Mouse (Mus musculus): Measurements from ENCODE around the gene Slc38a3. TPM values are rescaled to one million over a fixed set of nuclear protein-coding genes. Genes with fewer than 3 reads are reported as not detected.

The Slc38a3 gene
- polyA plus RNA-seq, 1 experiment from 2014 or later: 5.3 TPM

DNA sequence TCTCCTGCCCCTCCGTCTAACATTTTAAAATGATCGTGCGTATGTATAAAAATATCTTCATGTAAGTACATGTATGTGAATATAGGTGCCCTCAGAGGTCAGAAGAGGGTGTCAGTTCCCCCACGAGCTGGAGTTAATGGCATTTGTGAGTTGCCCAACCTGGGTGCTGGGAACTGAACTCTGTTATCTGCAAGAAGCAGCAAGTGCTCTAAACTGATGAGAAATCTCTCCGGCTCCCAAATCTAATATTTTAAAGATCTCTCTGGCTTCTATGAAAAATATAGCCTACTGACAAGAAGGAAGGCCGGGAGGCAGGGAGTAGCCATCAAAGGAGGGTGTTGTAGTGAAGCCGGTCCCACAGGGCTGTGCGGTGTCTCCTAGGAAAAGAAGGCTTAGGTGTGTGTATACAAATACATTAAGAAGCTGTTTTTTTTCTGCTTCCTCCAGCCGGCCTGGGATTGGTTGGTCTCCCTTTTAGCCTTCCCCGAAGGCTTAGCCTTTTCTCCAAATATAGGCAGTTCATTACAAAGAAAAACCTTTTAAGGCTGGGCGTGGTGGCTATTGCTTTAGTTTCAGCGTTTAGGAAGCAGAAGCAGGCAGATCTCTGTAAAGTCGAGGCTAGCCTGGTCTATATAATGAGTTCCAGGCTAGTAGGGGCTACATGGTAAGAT is 25.7 kb downstream of the Slc38a3 start:
- H3K4me2 ChIP-seq (replicated peaks): peak overlapping the region; percentile 70

DNA sequence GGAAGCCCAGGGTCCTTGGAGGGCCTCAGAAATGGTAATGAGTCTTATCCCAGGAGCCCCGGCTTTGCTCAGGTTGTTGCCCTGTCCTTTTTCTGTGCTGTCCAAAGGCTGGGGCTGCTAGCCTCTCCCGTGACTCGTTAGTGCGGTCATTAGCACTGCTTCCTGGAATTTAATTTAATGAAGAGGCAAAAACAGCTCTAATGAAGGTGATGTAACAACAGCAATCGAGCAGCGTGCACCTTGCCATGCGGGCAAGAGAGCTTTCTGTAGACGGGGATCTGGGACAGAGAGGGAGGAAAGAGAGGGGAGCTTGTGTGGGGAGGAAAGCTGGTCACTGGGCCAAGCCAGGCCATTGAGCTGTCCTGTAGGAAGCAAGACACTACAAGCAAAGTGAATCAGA is 27.7 kb downstream of the Slc38a3 start:
- H3K4me2 ChIP-seq (replicated peaks): no peak overlapping the region
- H3K4me1 ChIP-seq: peaks cover 24% of the 10 kb centered on the region
- H3K4me3 ChIP-seq: no peak overlapping the region
- H3K9ac ChIP-seq: no peak overlapping the region
- no peak overlapping the region for H3K27ac ChIP-seq
- WGBS: 18% methylated on average over 8 of the region's 8 CpGs
- no peaks in the 10 kb centered on the region for H3K27me3 ChIP-seq
- H3K9me3 ChIP-seq: no peaks in the 10 kb centered on the region
- H3K36me3 ChIP-seq: no peaks in the 10 kb centered on the region
- ATAC-seq (ENCODE audit: low FRiP score, low read depth): no peak

More for the DNA sequence above, 25.7 kb downstream of the Slc38a3 start:
- Histone ChIP-seq H3K27ac (no peak overlapping the region), H3K4me1 (peaks cover 14% of the 10 kb centered on the region), H3K4me3 (peak overlapping the region; percentile 43; the same call in 1 of the 2 replicates), H3K36me3 (no peaks in the 10 kb centered on the region), H3K27me3 (no peaks in the 10 kb centered on the region), H3K9ac (no peak overlapping the region), H3K9me3 (no peaks in the 10 kb centered on the region)
- ATAC-seq (ENCODE audit: low FRiP score, low read depth): no peak
- WGBS: 91% methylated on average over 13 of the region's 13 CpGs

DNA sequence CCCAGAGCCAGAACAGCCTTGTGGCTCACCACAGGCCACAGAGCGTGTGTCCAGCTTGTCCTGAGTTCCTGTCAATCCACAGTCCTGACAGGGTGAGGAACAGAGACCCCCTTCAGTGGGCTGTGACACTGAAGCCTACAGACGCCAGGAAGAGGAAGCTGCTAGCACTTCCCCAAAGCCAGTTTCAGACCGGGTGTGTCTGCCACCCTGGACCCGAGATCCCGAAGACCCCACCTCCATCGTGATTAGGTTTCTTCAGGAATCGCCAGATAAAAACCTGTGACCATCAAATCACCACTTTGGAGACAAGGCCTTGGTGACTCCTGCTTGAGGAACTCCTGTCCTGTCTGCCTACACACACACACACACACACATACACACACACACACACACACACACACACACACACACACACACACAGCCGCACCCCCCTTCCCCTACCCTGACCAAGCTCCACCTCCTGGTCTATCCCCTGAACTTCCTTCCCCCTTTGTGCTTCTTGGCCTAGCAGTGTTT is 29.0 kb downstream of the Slc38a3 start:
- no peak overlapping the region for H3K27ac ChIP-seq
- no peak overlapping the region for H3K4me3 ChIP-seq
- no peak for ATAC-seq (ENCODE audit: low FRiP score, low read depth)
- 54% methylated on average over 8 of the region's 8 CpGs for WGBS
- no peak overlapping the region for H3K4me2 ChIP-seq (replicated peaks)
- H3K9me3 ChIP-seq: no peaks in the 10 kb centered on the region
- peak overlapping the region; percentile 32; the same call in 1 of the 2 replicates for H3K9ac ChIP-seq
- peaks cover 31% of the 10 kb centered on the region for H3K4me1 ChIP-seq
- H3K27me3 ChIP-seq: no peaks in the 10 kb centered on the region
- H3K36me3 ChIP-seq: no peaks in the 10 kb centered on the region

DNA sequence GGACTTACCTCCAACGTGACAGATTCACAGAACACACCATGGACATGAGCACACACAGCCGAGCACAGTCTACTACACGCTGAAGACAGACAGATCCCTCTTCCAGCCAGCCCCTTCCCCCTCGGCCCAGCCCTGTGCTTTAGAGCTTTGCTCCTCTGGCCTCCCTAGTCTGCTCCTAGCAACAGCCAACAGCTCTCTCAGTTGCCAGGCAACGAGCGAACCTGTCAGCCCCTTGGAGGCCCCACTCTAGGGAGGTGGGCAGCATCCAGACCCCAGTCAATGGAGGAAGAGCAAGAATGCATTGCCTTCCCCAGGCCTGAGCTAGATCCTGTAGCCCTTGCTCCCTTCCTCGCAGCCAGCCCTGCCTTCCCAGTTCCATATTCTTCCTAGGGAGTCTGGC is 32.3 kb downstream of the Slc38a3 start:
- Histone ChIP-seq H3K4me2 (replicated peaks) (peak overlapping the region; percentile 17; the same call in 1 of the 2 replicates), H3K9me3 (no peaks in the 10 kb centered on the region), H3K4me1 (peaks cover 35% of the 10 kb centered on the region), H3K27me3 (no peaks in the 10 kb centered on the region), H3K27ac (peak overlapping the region; percentile 29; the same call in 1 of the 2 replicates), H3K4me3 (no peak overlapping the region), H3K9ac (no peak overlapping the region), H3K36me3 (0 out of 2 replicates have a peak, but pooled peaks cover 3% of the 10 kb centered on the region)
- ATAC-seq (ENCODE audit: low FRiP score, low read depth): no peak
- 27% methylated on average over 7 of the region's 7 CpGs for WGBS

DNA sequence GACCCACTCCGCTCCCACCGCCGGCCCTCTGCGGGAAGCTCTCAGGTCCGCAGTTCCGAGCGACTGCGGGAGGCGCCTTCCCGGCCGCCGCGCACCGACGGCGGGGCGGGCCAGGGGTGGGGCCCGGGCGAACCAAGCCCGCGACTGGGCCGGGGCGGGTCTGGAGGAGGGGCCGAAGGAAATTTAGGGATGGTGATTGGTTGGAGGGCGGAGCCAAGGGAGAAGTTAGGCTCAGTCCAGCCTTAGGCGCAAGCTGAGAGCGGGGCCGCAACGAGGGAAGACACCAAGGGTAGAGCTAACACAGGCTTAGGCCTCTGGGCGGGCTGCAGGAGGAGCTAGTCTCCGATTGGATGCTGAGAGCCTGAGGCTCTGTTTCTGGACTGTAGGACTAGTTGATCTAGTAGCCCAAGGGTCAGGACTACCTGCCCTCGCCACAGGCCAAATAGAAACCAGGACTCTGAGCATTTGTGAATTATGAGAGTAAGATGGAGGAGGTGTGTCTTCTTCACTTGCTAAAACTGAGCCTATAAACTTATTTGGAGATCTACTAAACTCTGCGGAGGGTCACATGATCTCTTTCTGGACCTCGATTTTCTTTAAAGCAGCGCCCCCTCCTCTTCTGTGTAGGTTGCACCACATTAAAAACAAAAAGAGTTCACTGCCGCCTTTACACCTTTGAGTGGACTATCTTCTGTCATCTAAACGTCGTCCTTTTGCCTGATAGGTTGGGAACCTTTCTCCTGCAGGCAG is 33.9 kb downstream of the Slc38a3 start, which contains the start of gene Gnai2:
Gnai2 (minus strand) TSS at position 89 of the 750 bp plus-strand sequence.
- H3K4me3 ChIP-seq: peak within 1 kb of the TSS; percentile 92
- H3K27ac ChIP-seq: peak within 1 kb of the TSS; percentile 88
- no peaks in the 10 kb centered on the region for H3K9me3 ChIP-seq
- peak; percentile 95 for ATAC-seq (ENCODE audit: low FRiP score, low read depth)
- peak within 1 kb of the TSS; percentile 100 for H3K4me2 ChIP-seq (replicated peaks)
- no peaks in the 10 kb centered on the region for H3K27me3 ChIP-seq
- H3K36me3 ChIP-seq: peaks cover 12% of the 10 kb centered on the region; the same call in 1 of the 2 replicates
- H3K9ac ChIP-seq: peak within 1 kb of the TSS; percentile 93
- peaks cover 51% of the 10 kb centered on the region for H3K4me1 ChIP-seq
- WGBS: 3% methylated on average over 37 of the region's 38 CpGs

DNA sequence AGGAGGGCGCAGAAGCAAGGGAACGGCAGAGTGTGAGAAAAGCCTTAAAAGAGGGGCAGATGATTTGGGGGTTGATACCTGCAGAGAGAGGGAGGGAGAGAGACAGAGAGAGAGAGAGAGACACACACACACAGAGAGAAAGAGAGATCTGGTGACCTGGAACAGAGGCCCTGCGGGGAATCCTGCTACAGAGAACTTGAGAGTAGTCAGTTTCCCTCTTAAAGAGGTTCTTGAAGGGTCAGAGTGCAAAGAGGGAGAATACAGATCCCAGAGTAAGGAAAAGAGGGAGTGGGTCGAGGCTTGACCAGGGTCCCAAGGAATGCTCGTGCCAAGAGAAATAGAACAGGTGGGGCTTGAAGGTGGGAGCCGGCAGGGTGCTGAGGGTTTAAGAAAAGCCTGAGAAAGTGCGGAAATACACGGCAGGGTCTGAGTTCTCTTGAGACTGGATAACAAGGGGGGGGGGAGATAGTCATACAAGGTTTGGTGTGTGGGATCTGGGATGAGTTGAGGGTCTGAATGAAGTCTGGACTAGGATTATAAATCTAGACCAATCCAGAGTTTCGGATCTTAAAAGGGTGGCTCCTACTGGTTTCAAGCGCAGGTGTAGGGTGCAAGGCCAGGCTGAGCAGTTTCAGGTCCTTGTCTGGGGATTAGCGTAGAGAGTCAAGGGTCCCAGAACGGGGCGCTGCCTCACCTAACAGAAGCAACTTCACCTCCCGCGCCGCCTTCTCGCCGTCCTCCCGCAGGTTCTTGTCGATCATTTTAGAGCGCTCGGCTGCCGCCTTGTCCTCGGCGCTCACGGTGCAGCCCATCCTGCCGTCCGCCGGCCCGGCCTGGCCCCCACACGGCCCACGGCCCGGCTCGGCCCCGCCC is 34.7 kb downstream of the Slc38a3 start:
- Histone ChIP-seq H3K36me3 (peaks cover 12% of the 10 kb centered on the region; the same call in 1 of the 2 replicates), H3K9ac (peak overlapping the region; percentile 93), H3K27ac (peak overlapping the region; percentile 88), H3K4me2 (replicated peaks) (peak overlapping the region; percentile 100), H3K4me1 (peaks cover 59% of the 10 kb centered on the region), H3K4me3 (peak overlapping the region; percentile 92), H3K9me3 (no peaks in the 10 kb centered on the region), H3K27me3 (no peaks in the 10 kb centered on the region)
- WGBS: under 1% methylated on average over 35 of the region's 35 CpGs
- ATAC-seq (ENCODE audit: low FRiP score, low read depth): no peak; the same call in 1 of the 2 replicates

DNA sequence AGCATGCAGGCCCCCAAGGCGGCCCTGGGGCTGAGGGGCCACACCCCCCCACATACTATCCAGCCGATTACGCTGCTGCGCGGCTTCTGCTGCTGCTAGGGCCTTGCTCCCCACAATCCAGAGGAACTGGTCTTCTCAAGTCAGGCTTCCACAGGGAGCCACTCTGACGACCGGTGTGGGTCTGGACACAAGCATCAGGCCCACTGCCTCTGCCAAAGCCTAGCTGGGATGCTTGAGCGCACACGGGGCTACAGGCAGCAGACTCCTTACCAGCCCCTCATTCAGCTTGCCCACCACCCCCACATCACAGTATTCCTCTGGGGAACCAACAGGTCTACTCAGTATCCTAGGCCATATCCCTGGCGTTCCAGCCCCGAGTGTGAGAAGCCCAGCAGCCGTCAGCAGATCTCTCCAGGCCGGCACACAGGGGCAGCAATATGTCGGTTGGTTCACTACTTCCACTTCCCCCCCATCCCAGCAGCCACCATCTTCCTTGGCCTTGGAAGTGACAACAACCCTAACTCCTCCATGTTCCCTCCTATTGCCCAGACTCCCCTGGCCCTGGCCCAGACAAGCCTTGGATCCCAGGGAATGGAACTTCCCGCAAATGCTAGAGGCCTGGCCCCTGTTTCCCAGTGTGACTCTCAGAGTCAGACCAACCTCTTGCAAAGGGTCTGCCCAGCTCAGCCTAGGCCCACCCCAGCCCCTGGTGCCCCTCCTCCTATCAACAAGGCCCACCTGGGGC is 35.5 kb downstream of the Slc38a3 start:
- H3K4me2 ChIP-seq (replicated peaks): peak overlapping the region; percentile 100
- WGBS: 1% methylated on average over 15 of the region's 15 CpGs
- H3K9me3 ChIP-seq: no peaks in the 10 kb centered on the region
- H3K27me3 ChIP-seq: no peaks in the 10 kb centered on the region
- H3K4me3 ChIP-seq: peak overlapping the region; percentile 92
- no peak for ATAC-seq (ENCODE audit: low FRiP score, low read depth)
- H3K27ac ChIP-seq: peak overlapping the region; percentile 88
- H3K36me3 ChIP-seq: peaks cover 18% of the 10 kb centered on the region; the same call in 1 of the 2 replicates
- H3K4me1 ChIP-seq: peaks cover 67% of the 10 kb centered on the region
- H3K9ac ChIP-seq: peak overlapping the region; percentile 93

DNA sequence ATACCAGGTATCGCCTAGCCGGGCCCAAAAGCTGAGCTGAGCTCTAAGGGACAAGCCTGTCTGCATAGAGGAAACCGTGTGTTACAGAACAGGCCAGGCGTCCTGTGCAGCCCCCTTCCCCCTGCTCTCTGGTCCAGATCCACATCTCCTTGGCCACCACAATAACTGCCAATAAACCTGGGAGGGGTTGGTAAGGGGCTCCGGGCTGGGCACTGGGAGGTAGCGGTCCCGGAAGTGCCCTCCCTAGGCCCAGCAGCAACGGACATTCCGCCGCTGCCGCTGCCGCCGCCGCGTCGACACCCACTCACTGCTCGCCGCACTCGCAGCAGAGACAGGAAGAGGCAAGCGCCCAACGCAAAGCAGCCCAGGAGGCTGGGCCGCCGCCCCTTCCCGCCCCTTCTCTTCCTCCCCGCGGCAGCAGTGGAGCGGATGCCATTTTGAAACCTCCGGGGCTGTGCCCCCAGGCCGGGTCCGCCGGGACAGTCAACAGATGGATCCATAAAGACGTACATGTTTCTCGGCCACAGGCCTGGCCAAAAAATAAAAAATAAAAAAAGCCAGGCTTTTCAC is 36.2 kb downstream of the Slc38a3 start:
- H3K9me3 ChIP-seq: no peaks in the 10 kb centered on the region
- 1% methylated on average over 31 of the region's 33 CpGs for WGBS
- peaks cover 74% of the 10 kb centered on the region for H3K4me1 ChIP-seq
- peak; percentile 16; the same call in 1 of the 2 replicates for ATAC-seq (ENCODE audit: low FRiP score, low read depth)
- peak overlapping the region; percentile 93 for H3K9ac ChIP-seq
- peaks cover 24% of the 10 kb centered on the region; the same call in 1 of the 2 replicates for H3K36me3 ChIP-seq
- peak overlapping the region; percentile 88 for H3K27ac ChIP-seq
- H3K27me3 ChIP-seq: no peaks in the 10 kb centered on the region
- H3K4me2 ChIP-seq (replicated peaks): peak overlapping the region; percentile 100
- H3K4me3 ChIP-seq: peak overlapping the region; percentile 92

DNA sequence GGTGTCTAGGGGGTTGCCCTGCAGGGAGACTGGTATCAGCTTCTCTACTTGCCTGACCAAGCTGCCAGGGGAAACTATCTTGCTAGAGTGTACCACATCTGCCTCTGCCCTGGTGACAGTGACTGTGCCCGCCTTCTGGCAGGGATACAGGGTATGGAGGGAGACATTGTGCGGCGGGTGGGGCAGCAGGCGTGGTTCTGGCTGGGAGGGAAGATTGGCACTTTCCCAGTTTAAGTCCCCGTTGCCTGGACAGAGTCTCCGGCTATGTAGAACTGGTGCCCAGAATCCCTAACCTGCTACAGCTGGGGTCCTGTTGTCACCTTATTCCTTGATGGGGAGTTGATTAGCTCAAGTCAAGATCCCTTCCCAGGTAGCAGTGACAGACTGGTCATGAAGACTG is 36.9 kb downstream of the Slc38a3 start:
- Histone ChIP-seq H3K4me1 (peaks cover 79% of the 10 kb centered on the region), H3K4me3 (peak overlapping the region; percentile 92), H3K27me3 (no peaks in the 10 kb centered on the region), H3K9me3 (no peaks in the 10 kb centered on the region), H3K9ac (peak overlapping the region; percentile 93), H3K36me3 (peaks cover 29% of the 10 kb centered on the region; the same call in 1 of the 2 replicates), H3K4me2 (replicated peaks) (peak overlapping the region; percentile 100), H3K27ac (peak overlapping the region; percentile 88)
- 57% methylated on average over 6 of the region's 6 CpGs for WGBS
- ATAC-seq (ENCODE audit: low FRiP score, low read depth): no peak

DNA sequence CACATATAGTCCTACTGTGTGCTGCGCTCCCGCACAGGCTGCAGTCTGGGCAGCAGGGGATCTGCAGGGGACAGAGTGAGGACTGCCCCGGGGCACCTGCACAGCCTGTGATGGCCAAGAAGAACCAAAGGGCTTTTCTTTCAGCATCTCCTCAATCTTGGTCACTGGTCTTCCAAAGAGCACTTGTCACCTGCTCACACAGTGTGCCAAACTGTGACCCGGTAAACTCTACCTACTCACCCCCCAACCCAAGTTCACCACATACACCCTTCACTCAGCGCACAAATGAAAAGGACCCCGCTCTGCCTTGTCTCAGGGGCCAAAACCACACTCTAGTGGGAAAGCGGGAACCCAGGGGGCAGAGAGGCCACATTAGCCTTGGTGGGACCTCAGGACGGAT is 37.5 kb downstream of the Slc38a3 start:
- 91% methylated on average over 8 of the region's 8 CpGs for WGBS
- no peaks in the 10 kb centered on the region for H3K9me3 ChIP-seq
- peak overlapping the region; percentile 92; the same call in 1 of the 2 replicates for H3K27ac ChIP-seq
- H3K36me3 ChIP-seq: peaks cover 30% of the 10 kb centered on the region; the same call in 1 of the 2 replicates
- H3K4me2 ChIP-seq (replicated peaks): peak overlapping the region; percentile 100
- H3K27me3 ChIP-seq: no peaks in the 10 kb centered on the region
- no peak for ATAC-seq (ENCODE audit: low FRiP score, low read depth)
- peak overlapping the region; percentile 93; the same call in 1 of the 2 replicates for H3K9ac ChIP-seq
- peak overlapping the region; percentile 92 for H3K4me3 ChIP-seq
- H3K4me1 ChIP-seq: peaks cover 79% of the 10 kb centered on the region
